Mouse (Mus musculus) adrenal gland, postnatal 14 days (tissue): Measurements from ENCODE around the gene Maco1. TPM values are rescaled to one million over a fixed set of nuclear protein-coding genes. Genes with fewer than 3 reads are reported as not detected.

Source experiments
- DNase-seq: peaks from one replicate; pipeline ENCODE4 v3.0.0; 2021; ENCODE audit warnings: mixed read lengths
- long read RNA-seq, 2 experiments: library from polyadenylated mRNA; stranded (forward); transcript quantifications; one replicate each; pipeline ENCODE4 v2.0.0; 2021
- total RNA-seq: library from RNA; stranded (reverse); gene quantifications from 2 replicates; pipeline ENCODE4 v1.2.3, GENCODE M21; 2021

The Maco1 gene
- total RNA-seq, result 35.3 and 35.6 TPM in 2 replicates
- long read RNA-seq, experiment 1, transcript Maco1-201 (11 exons, 3,826 nt), result major isoform, 17 of 30 reads
- long read RNA-seq, experiment 1, partial matches to known transcripts, result 2 of 30 reads
- long read RNA-seq, experiment 1, other reads (novel, unspliced or antisense), result 11 of 30 reads
- long read RNA-seq, experiment 2, transcript Maco1-201 (11 exons, 3,826 nt), result major isoform, 8 of 15 reads
- long read RNA-seq, experiment 2, partial matches to known transcripts, result 0 of 15 reads
- long read RNA-seq, experiment 2, other reads (novel, unspliced or antisense), result 7 of 15 reads

GRCm38 (mm10) chr4:134853259-134853636 lies at the start of gene Maco1:
Maco1 (minus strand) TSS chr4:134853345.
- peak; percentile 99 for DNase-seq

- no peak for DNase-seq
These were observed 48.0 kb upstream of the Maco1 start for GRCm38 (mm10) chr4:134901126-134901525.

GRCm38 (mm10) chr4:134897256-134897655 lies 44.1 kb upstream of the Maco1 start:
- DNase-seq, result peak; percentile 87

GRCm38 (mm10) chr4:134892096-134892495 lies 39.0 kb upstream of the Maco1 start:
- peak; percentile 79 for DNase-seq

GRCm38 (mm10) chr4:134884364-134884763 lies 31.2 kb upstream of the Maco1 start:
- no peak for DNase-seq

- DNase-seq, result no peak
These were observed 30.7 kb upstream of the Maco1 start for GRCm38 (mm10) chr4:134883808-134884207.

GRCm38 (mm10) chr4:134883266-134883665 lies 30.1 kb upstream of the Maco1 start:
- peak; percentile 71 for DNase-seq

GRCm38 (mm10) chr4:134880041-134880440 lies 26.9 kb upstream of the Maco1 start:
- peak; percentile 38 for DNase-seq

- DNase-seq, result peak; percentile 86
These were observed 26.4 kb upstream of the Maco1 start for GRCm38 (mm10) chr4:134879410-134879981.

- DNase-seq, result peak; percentile 34
These were observed 23.0 kb upstream of the Maco1 start for GRCm38 (mm10) chr4:134876171-134876570.

- DNase-seq, result no peak
These were observed 18.8 kb upstream of the Maco1 start for GRCm38 (mm10) chr4:134871950-134872349.

GRCm38 (mm10) chr4:134871477-134871876 lies 18.3 kb upstream of the Maco1 start:
- no peak for DNase-seq

GRCm38 (mm10) chr4:134869815-134870375 lies 16.8 kb upstream of the Maco1 start:
- no peak for DNase-seq

GRCm38 (mm10) chr4:134869068-134869730 lies 16.1 kb upstream of the Maco1 start:
- DNase-seq, result no peak

- no peak for DNase-seq
These were observed 15.3 kb upstream of the Maco1 start for GRCm38 (mm10) chr4:134868490-134868889.

GRCm38 (mm10) chr4:134868065-134868464 lies 14.9 kb upstream of the Maco1 start:
- DNase-seq, result no peak

- no peak for DNase-seq
These were observed 14.5 kb upstream of the Maco1 start for GRCm38 (mm10) chr4:134867661-134868060.

GRCm38 (mm10) chr4:134867213-134867612 lies 14.1 kb upstream of the Maco1 start:
- no peak for DNase-seq

GRCm38 (mm10) chr4:134865789-134866188 lies 12.6 kb upstream of the Maco1 start:
- DNase-seq, result no peak

GRCm38 (mm10) chr4:134865340-134865739 lies 12.2 kb upstream of the Maco1 start:
- DNase-seq, result no peak

- DNase-seq, result no peak
These were observed 11.0 kb upstream of the Maco1 start, which contains the start of gene Rhd for GRCm38 (mm10) chr4:134863937-134864729. Rhd (plus strand) TSS chr4:134864536.

GRCm38 (mm10) chr4:134862996-134863395 lies 9.9 kb upstream of the Maco1 start:
- DNase-seq, result no peak
